Mouse (Mus musculus) B cell, adult 2 months (primary cell): ENCODE measurements around the gene Gm21704.
"Not testable (repeated sequence)": the region's sequence is repeated elsewhere in the genome, so short reads cannot be mapped to it uniquely, and the experiment has no call there.

Experiments
- DNase-seq, 2 experiments: peaks; one replicate each; pipeline ENCODE4 v3.0.0; 2022

Gm21704 gene

DNA sequence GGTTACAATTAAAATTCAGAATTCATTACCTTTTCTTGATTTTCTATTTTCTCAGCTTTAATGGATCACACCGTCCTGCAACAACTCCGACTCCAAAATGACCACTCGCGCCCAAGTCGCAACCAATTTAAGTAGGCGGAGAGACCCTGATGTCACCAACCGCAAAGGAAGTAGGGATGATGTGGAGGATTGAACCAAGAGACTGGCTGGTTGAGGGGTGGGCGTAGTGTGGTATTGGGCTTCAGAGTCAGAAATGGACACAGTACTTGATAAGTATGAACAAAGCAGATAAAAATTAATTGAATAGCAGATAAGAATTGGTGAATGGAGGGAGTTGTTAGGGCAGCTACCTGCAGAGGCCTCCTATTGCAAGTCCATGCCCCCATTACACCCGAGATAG is at the start of gene Gm21704, which contains the start of gene Gm21708:
TSS of gene Gm21704 (minus strand) at position 101 of the 400 bp plus-strand sequence.
TSS of gene Gm21708 (minus strand) at position 101 of the 400 bp plus-strand sequence.
- not testable (repeated sequence) for DNase-seq

DNA sequence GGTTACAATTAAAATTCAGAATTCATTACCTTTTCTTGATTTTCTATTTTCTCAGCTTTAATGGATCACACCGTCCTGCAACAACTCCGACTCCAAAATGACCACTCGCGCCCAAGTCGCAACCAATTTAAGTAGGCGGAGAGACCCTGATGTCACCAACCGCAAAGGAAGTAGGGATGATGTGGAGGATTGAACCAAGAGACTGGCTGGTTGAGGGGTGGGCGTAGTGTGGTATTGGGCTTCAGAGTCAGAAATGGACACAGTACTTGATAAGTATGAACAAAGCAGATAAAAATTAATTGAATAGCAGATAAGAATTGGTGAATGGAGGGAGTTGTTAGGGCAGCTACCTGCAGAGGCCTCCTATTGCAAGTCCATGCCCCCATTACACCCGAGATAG is 64.7 kb downstream of the Gm21704 start, which contains the start of gene Gm21693:
TSS of gene Gm21693 (minus strand) at position 101 of the 400 bp plus-strand sequence.
- not testable (repeated sequence) for DNase-seq

DNA sequence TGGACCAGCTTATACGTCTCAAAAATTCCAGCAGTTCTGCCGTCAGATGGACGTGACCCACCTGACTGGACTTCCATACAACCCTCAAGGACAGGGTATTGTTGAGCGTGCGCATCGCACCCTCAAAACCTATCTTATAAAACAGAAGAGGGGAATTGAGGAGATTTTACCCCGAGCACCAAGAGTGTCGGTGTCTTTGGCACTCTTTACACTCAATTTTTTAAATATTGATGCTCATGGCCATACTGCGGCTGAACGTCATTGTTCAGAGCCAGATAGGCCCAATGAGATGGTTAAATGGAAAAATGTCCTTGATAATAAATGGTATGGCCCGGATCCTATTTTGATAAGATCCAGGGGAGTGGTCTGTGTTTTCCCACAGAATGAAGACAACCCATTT is 69.3 kb downstream of the Gm21704 start:
- DNase-seq = peak; percentile 1 to 8
